Mouse (Mus musculus) heart, embryonic 14.5 days (tissue): ENCODE results near the gene Carns1. TPM values are rescaled to one million over a fixed set of nuclear protein-coding genes. Genes with fewer than 3 reads are reported as not detected.

Experiments used
- ATAC-seq: fragments of 200-750 bp; cut with Nextera tagmentation; 2 replicates; pipeline ENCODE4 v1.8.0; 2017; ENCODE audit warnings: low read depth, moderate TSS enrichment; ENCODE audit not compliant: insufficient number of reproducible peaks, insufficient read depth, low FRiP score
- H3K27ac ChIP-seq, 2 experiments: fragments of 200-500 bp in 1 of 2; fragments of 300-500 bp in 1 of 2; sonication (generic) in 1 of 2; replicated peaks in 1 of 2; 2 replicates each; pipeline ENCODE4 v1.5.1; 2012 to 2014; ENCODE audit warnings: low read depth in 2 of 2, low read length in 2 of 2, control low read depth in 1 of 2, mild to moderate bottlenecking in 1 of 2, mixed read lengths in 1 of 2; ENCODE audit not compliant: control insufficient read depth in 1 of 2, insufficient read depth in 1 of 2
- H3K27me3 ChIP-seq: fragments of 300-500 bp; sonication (generic); 2 replicates; pipeline ENCODE4 v1.6.1; 2014; ENCODE audit warnings: mild to moderate bottlenecking, low read length, control low read depth; ENCODE audit not compliant: control insufficient read depth, insufficient read depth
- H3K36me3 ChIP-seq: fragments of 300-500 bp; sonication (generic); 2 replicates; pipeline ENCODE4 v1.6.1; 2014; ENCODE audit warnings: mild to moderate bottlenecking, control low read depth, low read length, mixed read lengths; ENCODE audit not compliant: control insufficient read depth, insufficient read depth
- H3K4me1 ChIP-seq, 2 experiments: fragments of 200-500 bp in 1 of 2; fragments of 300-500 bp in 1 of 2; sonication (generic) in 1 of 2; 2 replicates each; pipeline ENCODE4 v1.6.1; 2012 to 2014; ENCODE audit warnings: low read length in 2 of 2, control low read depth in 1 of 2, mixed read lengths in 1 of 2; ENCODE audit not compliant: control insufficient read depth in 2 of 2, insufficient read depth in 2 of 2
- H3K4me2 ChIP-seq: fragments of 300-500 bp; sonication (generic); 2 replicates; pipeline ENCODE4 v1.6.1; 2014; ENCODE audit warnings: mild to moderate bottlenecking, low read length
- H3K4me3 ChIP-seq, 2 experiments: fragments of 200-500 bp in 1 of 2; fragments of 300-500 bp in 1 of 2; sonication (generic) in 1 of 2; 2 replicates each; pipeline ENCODE4 v1.5.1; 2012 to 2014; ENCODE audit warnings: low read length in 2 of 2, mild to moderate bottlenecking in 2 of 2, control low read depth in 1 of 2, low read depth in 1 of 2, moderate library complexity in 1 of 2; ENCODE audit not compliant: control insufficient read depth in 1 of 2, insufficient read depth in 1 of 2
- H3K9ac ChIP-seq: fragments of 300-500 bp; sonication (generic); 2 replicates; pipeline ENCODE4 v1.6.1; 2014; ENCODE audit warnings: mild to moderate bottlenecking, low read length
- H3K9me3 ChIP-seq: fragments of 300-500 bp; sonication (generic); 2 replicates; pipeline ENCODE4 v1.6.1; 2016; ENCODE audit warnings: low read length, control low read depth; ENCODE audit not compliant: control insufficient read depth
- WGBS: fragments of 180-500 bp; shearing (Covaris S2); extraction: QIAGEN DNeasy Blood & Tissue Kit; methylation state at CpG from one replicate; pipeline ENCODE4 v1.1.7; 2014; 5-methylcytosine and 5-hydroxymethylcytosine counted together
- microRNA-seq: library from miRNA; unstranded; fragments of <30 nt; microRNA quantifications from one replicate; pipeline ENCODE4, GENCODE M21; 2016
- polyA plus RNA-seq: library from polyadenylated mRNA; unstranded; fragments of >200 nt; fragmentation: Nextera tagmentation; extraction: Ambion mirVana; gene quantifications from 2 replicates; pipeline ENCODE4 v1.2.1, GENCODE M21; 2014

Carns1 gene
- polyA plus RNA-seq, 1 experiment from 2014 or later: 6.5 TPM

GRCm38 (mm10) chr19:4115816-4116215 lies 59.5 kb downstream of the Carns1 start:
- no peak for ATAC-seq
- H3K4me3 ChIP-seq: no peak overlapping the region
- H3K4me2 ChIP-seq: no peak overlapping the region
- 90% methylated on average over 11 of the region's 11 CpGs for WGBS
- H3K9ac ChIP-seq: no peak overlapping the region
- H3K36me3 ChIP-seq: peaks cover 79% of the 10 kb centered on the region
- no peak overlapping the region for H3K27ac ChIP-seq
- peaks cover 11 to 21% of the 10 kb centered on the region in 2 experiments; a peak in 3 of 4 replicates for H3K4me1 ChIP-seq
- H3K9me3 ChIP-seq: no peaks in the 10 kb centered on the region
- H3K27me3 ChIP-seq: no peaks in the 10 kb centered on the region

GRCm38 (mm10) chr19:4115144-4115543 lies 60.1 kb downstream of the Carns1 start:
- Histone ChIP-seq H3K4me1 (peaks cover 7 to 16% of the 10 kb centered on the region in 2 experiments; a peak in 3 of 4 replicates), H3K4me2 (no peak overlapping the region), H3K4me3 (no peak overlapping the region), H3K9ac (no peak overlapping the region), H3K27me3 (no peaks in the 10 kb centered on the region), H3K27ac (no peak overlapping the region), H3K36me3 (peaks cover 82% of the 10 kb centered on the region), H3K9me3 (no peaks in the 10 kb centered on the region)
- WGBS: 91% methylated on average over 10 of the region's 10 CpGs
- ATAC-seq: no peak

GRCm38 (mm10) chr19:4114551-4114950 lies 60.7 kb downstream of the Carns1 start:
- no peak overlapping the region for H3K27ac ChIP-seq
- no peaks in the 10 kb centered on the region for H3K9me3 ChIP-seq
- no peaks in the 10 kb centered on the region for H3K27me3 ChIP-seq
- H3K36me3 ChIP-seq: peaks cover 80% of the 10 kb centered on the region
- H3K9ac ChIP-seq: no peak overlapping the region
- 92% methylated on average over 10 of the region's 10 CpGs for WGBS
- peaks cover 7 to 16% of the 10 kb centered on the region in 2 experiments; a peak in 3 of 4 replicates for H3K4me1 ChIP-seq
- ATAC-seq: no peak
- no peak overlapping the region for H3K4me3 ChIP-seq
- no peak overlapping the region for H3K4me2 ChIP-seq

Small RNAs within 50 kb of the gene (microRNA-seq; reads per million reads assigned to microRNA genes)
- gene Gm26115: not detected

Other genes with a start within 250 kb of the Carns1 start
- gene Aldh3b1, start 245.7 kb downstream of the Carns1 start, polyA plus RNA-seq: 2.3 and 2.9 TPM in 2 replicates
- gene Unc93b1, start 240.3 kb downstream of the Carns1 start, polyA plus RNA-seq: 11.2 and 14.5 TPM in 2 replicates
- gene Aldh3b3, start 216.8 kb downstream of the Carns1 start, polyA plus RNA-seq: not detected in 2 replicates
- 0.09 and 0.18 TPM in 2 replicates for gene Aldh3b2, start 203.2 kb downstream of the Carns1 start, polyA plus RNA-seq
- 13.1 and 14.5 TPM in 2 replicates for gene Acy3, start 188.9 kb downstream of the Carns1 start, polyA plus RNA-seq
- gene Tbx10, start 182.7 kb downstream of the Carns1 start, polyA plus RNA-seq: not detected in 2 replicates
- 73.2 and 74.1 TPM in 2 replicates for gene Nudt8, start 174.9 kb downstream of the Carns1 start, polyA plus RNA-seq
- 4.3 and 4.6 TPM in 2 replicates for gene Gm49405, start 174.9 kb downstream of the Carns1 start, polyA plus RNA-seq
- 85.2 and 90.7 TPM in 2 replicates for gene Doc2g, start 172.2 kb downstream of the Carns1 start, polyA plus RNA-seq
- 552 and 561 TPM in 2 replicates for gene Ndufv1, start 162.7 kb downstream of the Carns1 start, polyA plus RNA-seq
- gene Gstp1, start 137.5 kb downstream of the Carns1 start, polyA plus RNA-seq: 399 and 401 TPM in 2 replicates
- 8.0 and 10.3 TPM in 2 replicates for gene Gstp2, start 129.5 kb downstream of the Carns1 start, polyA plus RNA-seq
- not detected in 2 replicates for gene Gstp3, start 115.9 kb downstream of the Carns1 start, polyA plus RNA-seq
- not detected in 2 replicates for gene Cabp2, start 93.9 kb downstream of the Carns1 start, polyA plus RNA-seq
- gene Cdk2ap2, start 78.3 kb downstream of the Carns1 start, polyA plus RNA-seq: 62.5 and 63.8 TPM in 2 replicates
- gene Pitpnm1, start 75.5 kb downstream of the Carns1 start, polyA plus RNA-seq: 17.3 TPM in 2 replicates
- 87.3 and 100 TPM in 2 replicates for gene Aip, start 49.6 kb downstream of the Carns1 start, polyA plus RNA-seq
- gene Gpr152, start 35.7 kb downstream of the Carns1 start, polyA plus RNA-seq: not detected in 2 replicates
- not detected in 2 replicates for gene Cabp4, start 31.4 kb downstream of the Carns1 start, polyA plus RNA-seq
- 117 and 122 TPM in 2 replicates for gene Coro1b, start 26.9 kb downstream of the Carns1 start, polyA plus RNA-seq
- gene Ptprcap, start 21.9 kb downstream of the Carns1 start, polyA plus RNA-seq: 0.54 and 0.82 TPM in 2 replicates
- gene Rps6kb2, start 12.1 kb downstream of the Carns1 start, polyA plus RNA-seq: 31.4 and 34.4 TPM in 2 replicates
- gene Tbc1d10c, start 15.8 kb upstream of the Carns1 start, polyA plus RNA-seq: 2.2 and 2.6 TPM in 2 replicates
- gene Ppp1ca, start 16.6 kb upstream of the Carns1 start, polyA plus RNA-seq: 708 and 757 TPM in 2 replicates
- 17.4 and 18.5 TPM in 2 replicates for gene Rad9a, start 26.2 kb upstream of the Carns1 start, polyA plus RNA-seq
- gene Clcf1, start 38.8 kb upstream of the Carns1 start, polyA plus RNA-seq: 0.78 and 1.2 TPM in 2 replicates
- not detected in 2 replicates for gene AC109138.7, start 38.9 kb upstream of the Carns1 start, polyA plus RNA-seq
- 20.9 and 26.8 TPM in 2 replicates for gene Pold4, start 56.4 kb upstream of the Carns1 start, polyA plus RNA-seq
- gene Ssh3, start 93.7 kb upstream of the Carns1 start, polyA plus RNA-seq: 7.6 and 8.0 TPM in 2 replicates
- gene Ankrd13d, start 107.7 kb upstream of the Carns1 start, polyA plus RNA-seq: 1.1 and 1.4 TPM in 2 replicates
- 12.1 and 12.8 TPM in 2 replicates for gene Grk2, start 130.7 kb upstream of the Carns1 start, polyA plus RNA-seq
- gene Kdm2a, start 222.8 kb upstream of the Carns1 start, polyA plus RNA-seq: 35.7 and 42.7 TPM in 2 replicates